Mouse (Mus musculus): ENCODE results near the gene Ralgps2.

Gene Ralgps2

DNA sequence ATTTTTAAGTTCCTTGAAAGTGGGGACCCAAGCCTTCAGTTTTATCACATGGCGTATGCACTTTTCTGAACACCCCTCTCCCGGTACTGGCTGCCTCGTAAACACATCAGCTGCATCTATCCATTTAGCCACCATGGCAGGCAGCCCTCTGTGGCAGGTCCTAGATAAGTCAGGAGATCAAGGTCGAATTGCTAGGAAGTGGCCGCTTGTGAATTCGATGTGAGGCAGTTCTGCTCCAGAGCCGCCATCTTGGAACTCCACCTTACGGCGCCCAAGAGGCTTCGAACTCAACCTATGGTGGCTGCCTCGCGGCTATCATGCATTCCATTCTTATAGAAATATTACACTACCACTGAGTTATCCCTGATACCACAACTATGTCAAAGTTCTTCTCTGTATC is 14.8 kb upstream of the Ralgps2 start:
- no peak for DNase-seq

DNA sequence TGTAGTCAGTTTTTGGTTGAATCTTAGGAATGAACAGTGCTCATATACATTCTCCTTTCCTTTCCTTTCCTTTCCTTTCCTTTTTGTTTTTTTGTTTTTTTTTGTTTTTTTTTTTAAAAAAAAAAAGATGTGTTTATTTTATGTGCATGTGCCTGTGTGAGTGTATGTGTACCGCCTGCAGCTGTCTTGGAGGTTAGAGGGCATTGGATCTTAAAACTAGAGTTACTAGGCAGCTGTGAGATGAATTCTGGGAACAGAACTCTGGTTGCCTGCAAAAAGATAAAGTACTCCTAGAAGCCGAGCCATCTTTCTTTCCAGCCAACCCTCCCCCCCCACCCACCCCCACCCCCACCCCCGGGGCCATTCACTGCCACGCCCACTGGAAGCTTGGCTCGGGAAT is 10.9 kb upstream of the Ralgps2 start:
- no peak for DNase-seq

DNA sequence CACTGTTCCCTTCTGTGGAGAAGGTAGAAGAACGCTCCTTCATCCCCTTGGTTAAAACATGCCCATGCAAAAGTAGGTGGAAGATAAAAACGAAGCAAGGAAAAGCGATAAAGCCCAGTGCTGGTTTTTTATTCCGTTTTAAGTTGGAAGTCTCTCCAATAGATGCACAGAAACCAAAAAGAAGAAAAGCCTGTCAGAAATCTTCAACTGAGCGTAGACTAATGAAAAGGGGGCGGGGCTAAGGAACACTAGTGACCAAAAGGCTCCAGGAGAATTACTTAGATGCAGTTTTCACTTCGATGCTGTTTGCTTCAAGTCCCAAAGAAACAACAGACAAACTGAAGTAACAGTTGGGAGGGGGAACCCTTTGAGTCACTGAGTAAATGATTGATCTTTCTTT is 1.2 kb upstream of the Ralgps2 start:
- DNase-seq, result no peak

DNA sequence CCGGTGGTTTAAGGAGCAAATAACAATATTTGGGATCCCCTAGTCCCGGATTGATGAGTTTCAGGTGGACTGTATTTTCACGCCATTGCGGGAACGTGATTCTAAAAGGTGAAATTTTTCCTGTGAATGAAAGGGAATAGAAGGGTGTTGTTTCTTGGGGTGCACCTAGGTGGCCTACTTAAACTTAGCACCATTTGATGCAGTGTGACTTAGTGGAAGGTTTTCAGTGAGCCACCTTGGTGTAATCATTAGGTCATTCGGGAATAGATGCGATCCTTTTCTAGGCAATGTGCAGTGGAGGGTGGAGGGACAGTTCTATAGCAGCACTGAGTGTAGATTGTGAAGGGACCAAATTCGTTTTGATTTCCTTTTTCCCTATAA is 706 bp upstream of the Ralgps2 start:
- no peak for DNase-seq

DNA sequence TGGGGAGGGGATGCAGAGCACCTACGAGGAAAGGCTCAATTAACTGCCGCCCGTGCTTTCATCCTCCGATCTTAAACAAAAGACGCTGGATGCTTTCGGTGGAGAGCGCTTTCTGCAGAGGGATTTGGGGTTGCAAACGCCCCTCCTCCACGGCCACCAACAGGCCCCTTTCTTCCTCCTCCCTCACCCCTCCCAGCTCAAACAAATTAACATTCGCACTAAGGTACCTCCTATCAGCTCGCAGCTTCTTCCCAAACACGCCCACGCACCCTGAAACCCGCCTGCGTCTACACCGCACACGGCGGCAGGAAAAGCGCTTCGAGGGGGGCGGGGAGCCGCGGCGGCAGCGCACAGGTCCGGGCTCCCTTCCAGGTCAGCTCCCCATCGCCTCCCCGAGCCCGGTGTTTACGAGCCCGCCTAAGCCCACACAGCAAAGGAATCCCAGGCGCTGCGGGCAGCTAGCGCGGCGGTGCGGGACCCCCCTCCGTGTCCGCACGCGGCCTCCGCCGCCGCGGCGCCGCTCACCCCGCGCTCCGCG is 652 bp downstream of the Ralgps2 start:
- DNase-seq, result peak; percentile 34

DNA sequence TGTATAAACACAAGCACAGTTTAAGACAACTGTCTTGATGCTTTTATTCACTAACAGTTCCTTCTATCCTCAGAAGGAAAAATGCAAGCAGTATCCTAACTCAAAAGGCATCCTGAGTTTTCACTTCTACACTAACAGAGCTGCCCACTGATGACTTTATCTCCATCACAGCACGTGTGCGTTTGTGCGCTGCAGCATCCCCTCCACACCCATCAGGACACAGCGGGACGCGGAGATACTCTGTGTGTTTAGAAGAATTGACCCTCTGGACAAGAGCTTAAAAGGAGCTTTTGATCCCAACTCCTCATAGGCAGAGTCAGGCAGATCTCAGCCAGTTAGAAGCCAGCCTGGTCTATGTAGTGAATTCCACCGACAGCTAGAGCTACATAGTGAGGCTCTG is 2.0 kb downstream of the Ralgps2 start:
- no peak for DNase-seq

DNA sequence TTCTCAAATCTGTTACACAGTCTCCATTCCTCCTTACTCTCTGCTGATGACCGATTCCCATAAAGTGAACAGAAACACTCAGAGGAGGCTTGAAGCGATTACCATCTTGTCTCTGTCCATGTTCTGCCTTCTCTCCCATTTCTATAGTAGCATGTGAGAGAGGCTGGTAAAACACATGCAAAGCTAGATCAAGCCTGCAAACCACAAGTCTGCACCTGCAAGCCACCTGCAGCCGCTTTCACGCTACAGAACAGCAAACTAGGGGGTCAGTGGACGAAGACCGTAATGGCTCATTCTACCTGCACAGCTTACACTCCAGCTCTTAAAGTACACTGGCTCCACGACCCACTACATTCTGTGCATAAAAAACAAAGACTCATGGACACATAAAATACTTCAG is 5.7 kb downstream of the Ralgps2 start:
- DNase-seq, result no peak

DNA sequence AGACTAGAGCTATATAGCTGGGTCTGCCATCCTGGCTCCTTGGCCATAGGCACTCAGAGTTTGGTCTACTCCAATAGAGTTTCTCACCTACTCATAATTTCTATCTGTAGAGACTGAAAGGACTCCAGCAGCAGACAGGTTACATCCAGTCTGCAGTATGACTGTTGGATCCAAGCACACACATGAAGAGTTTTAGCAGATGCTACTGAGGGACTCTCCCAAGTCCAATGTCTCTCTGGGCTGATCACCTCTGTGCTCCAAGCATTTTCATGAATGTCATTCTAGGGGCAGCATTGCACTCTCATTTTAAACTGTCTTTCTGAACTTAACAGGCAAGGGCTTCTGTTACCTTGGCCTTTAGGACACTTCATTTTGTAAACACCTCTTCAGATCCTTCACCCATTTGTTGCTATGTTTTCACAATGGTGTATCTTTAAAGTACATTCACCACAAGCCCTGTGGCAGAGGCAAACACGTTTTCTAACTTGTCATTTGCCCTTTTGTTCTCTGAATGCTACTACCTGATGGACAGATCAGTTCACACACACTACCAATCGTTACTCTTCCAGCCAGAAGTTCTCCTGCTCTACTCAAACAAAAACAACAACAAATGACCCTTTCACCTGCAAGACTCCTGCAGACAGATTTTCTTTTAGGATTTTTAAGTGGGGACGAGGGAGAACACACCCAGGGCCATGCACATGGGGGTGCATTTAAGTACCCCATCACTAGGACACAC is 7.2 kb downstream of the Ralgps2 start:
- no peak for DNase-seq

DNA sequence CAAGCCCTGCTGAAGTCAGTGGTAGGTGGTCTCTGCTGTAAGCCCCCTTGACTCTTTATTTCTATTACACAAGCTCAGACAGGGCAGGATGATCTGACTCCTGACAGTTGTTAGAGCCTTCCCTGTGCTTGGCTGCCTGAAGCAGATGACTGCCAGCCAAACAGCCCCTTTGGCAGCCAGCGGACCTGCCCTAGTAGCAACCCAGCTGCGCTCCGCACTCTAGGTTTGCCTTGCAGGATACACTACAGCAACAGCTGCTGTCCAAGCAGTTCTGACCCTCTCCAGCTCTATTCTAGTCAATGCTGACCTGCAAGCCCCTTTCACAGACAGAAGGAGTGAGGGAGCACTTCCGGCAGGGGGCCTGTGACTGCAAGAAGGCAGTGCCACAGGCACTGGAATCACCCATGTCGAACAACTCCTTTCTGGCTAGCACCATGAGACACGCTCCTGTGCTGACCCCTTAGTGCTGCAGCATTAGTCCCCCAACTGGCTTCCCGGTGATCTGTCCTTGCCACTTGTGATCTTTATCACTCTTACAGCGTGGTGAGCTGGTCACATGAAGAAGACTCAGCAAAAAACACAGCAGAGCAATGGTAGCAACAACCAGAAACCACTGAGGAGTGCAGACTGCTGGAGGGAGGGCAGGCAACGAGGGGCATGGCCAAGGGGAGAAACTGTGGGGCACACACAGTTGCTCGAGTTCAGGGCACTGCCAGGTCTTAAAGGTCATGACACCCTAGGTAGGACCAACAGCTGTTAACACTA is 8.1 kb downstream of the Ralgps2 start:
- DNase-seq, result no peak

DNA sequence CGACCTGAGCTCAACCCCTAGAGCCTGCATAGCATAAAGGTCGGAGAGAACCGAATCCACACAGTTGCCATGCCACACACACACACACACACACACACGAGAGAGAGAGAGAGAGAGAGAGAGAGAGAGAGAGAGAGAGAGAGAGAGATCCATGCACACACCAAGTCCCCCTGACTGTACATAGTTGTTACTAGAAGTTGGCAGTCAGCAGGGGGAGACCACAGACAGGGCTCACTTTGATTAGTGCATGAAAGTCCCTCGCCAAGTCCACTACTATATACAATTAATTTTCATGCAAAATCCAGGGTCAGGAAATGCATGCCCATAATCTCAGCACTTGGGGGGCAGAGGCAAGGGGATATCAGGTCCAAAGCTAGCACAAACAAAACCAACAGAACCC is 9.2 kb downstream of the Ralgps2 start:
- no peak for DNase-seq

DNA sequence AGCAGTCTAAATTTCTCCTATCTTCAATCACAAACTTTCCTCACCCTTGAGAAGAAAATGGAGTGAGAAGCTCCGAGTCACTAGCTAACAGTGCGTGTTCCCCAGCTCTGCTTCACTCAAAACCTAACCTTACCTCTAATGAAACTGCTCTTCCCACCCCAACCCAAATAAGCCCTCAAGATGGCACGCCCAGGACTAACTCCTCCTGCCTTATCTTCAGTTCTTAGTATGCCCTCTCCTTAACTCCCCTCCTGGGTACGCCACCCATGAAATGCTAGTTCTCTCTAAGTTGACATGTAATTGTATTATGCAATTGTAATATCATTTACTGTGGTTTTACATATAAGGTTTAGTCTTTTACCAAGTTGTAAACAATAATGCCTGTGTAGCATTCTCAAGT is 11.2 kb downstream of the Ralgps2 start:
- no peak for DNase-seq

DNA sequence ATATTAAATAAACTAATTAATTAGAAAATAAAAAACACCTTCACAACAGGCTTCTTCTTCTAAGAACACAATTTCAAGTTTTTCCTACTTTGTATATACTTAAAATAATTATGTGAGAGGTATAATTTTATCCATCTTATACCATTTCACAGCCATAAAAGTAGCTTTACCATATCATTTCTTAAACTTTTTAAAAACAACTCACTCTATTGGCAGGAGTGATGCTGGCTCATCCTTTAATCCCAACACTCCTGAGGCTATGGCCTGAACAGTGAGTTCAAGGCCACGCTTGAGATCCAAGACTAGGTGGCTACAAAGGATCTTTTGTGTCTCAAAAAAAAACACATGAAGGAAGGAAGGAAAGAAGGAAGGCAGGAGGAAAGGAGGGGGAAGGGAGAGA is 15.9 kb downstream of the Ralgps2 start:
- DNase-seq, result no peak

DNA sequence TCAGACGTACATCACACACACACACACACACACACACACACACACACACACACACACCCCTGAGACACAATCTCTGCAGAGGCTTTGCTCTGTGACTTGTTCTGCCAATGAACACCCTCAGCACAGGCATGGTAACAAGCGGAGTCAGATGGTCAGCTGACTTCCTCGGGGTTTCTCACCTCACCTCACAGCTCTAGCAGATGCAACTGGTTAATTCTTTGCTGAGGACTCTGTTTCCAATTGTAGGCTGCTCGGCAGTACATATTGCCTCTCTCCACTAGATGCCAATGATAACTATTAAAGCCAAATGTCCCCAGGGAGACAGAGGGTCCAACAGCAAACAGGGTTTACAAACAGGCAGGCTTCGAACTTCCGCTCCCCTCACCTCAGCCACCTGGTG is 16.5 kb downstream of the Ralgps2 start:
- DNase-seq, result no peak

DNA sequence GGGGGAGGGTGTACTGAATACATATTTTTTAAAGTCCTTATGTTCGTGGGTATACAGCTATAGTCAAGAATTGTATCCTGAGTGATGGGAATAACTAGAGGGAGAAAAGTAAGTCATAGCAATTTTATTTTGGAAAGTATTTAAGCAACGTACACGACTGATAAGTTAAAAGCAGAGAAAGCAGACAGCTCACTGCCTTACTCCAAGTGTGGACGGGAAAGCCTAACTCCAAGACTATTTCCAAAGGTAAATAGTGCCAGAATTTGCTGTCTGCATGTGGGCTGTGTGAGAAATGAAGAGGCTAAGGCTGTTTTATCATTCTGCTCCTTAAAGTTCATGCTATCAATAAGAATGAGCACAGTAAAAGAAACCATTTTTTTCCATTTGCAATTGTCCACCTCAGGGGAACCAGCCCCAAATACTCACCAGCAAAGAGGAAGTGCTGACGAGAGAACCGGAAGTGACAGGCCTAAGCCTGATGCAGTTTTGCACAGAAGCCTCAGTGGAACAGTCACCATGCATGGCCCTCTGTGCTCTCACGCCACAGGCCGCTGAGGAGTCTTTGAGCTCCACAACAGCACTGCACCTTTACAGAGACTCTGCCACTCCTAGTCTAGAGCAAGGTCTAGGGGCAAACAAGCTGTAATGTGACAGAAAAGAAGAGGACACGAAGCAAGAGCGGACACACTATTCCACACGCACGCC is 18.0 kb downstream of the Ralgps2 start:
- DNase-seq, result no peak

DNA sequence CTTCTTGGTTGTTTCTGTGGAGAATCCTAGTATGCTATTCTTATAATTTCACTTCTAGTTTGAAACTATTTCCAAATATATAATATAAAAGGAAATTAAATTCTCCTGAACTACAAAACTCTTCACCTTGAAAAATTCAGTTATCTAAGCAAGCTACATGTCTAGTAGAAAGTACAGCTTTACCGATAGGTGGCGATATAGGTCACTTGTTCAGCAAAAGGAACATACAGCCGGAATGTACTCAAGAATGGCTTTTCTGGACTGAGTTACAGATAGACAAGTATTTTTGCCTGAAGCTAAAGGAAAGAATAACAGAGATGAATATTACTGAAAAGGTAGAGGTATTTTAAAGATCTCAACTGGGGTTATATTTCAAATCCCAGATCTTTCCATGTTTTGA is 22.0 kb downstream of the Ralgps2 start:
- no peak for DNase-seq

DNA sequence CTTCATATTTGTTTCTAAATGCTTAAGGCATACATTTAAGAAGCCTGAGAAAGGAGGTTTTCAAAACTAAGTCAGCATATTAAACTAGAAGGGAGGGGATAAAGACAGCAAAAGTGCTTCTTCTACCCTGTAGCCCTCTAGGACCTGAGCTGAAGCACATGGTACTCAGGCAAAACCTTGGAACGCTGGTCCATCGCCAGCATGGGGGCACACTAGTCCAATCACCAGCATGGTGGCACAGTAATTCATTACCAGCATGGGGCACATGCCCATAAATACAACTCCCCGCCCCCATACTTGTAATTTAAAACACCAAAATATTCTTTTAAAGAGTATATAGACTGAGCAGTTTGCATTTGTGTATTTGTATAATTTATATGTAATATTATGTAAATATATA is 23.1 kb downstream of the Ralgps2 start:
- peak; percentile 32 for DNase-seq

DNA sequence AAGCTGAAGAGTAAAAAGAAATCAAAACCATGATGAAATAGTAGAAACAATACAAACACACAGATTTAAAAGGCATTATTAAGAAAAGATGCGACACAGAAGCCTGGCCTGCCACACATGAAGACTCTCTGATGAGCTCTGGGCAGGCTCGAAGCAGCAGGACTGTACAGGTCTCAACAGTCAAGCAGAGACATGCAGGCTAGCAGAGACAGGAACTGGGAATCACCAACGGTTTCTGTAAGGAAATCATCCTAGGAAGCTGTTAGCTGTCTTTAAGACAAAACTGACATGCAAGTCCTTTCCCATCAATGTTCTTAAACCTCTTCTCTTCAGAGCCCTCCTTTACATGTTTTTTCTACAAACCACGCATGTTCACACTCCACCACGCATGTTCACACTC is 24.5 kb downstream of the Ralgps2 start:
- DNase-seq, result no peak

DNA sequence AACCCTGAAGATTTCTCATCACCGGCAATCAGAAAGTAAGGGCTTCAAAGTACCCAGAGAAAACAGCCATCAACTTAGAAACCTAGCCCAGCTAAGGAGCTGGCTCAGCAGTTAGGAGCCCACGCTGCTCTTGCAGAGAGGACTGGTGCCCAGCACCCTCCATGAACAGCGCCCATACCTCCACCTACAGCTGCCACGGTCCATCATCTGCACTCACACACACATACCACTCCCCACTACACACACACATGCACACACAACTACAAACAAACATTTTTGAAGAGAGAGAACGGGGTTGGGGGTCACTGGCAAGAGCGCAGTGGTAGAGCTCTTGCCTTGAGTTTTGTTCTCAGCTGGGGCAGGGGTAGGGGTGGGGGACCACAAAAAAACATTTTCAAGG is 26.2 kb downstream of the Ralgps2 start:
- no peak for DNase-seq

DNA sequence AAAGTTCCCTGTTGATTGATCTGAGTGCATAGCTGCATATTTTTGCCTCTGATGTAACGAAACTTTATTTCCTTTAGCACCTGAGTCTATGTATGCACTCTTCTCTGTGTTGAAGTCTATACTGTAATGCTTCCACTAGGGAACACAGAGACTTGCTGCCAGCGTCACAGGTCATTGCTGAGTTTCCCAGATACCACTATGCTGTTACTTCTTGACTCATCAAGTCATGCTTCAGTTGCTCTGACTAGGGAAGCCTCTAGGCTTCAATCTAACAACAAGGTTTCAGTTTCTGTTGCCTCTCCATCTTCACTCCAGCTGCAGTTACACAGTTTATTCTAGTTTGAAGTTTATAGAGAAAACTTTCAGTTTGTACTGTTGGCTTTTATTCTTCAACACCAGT is 28.5 kb downstream of the Ralgps2 start:
- DNase-seq, result no peak

DNA sequence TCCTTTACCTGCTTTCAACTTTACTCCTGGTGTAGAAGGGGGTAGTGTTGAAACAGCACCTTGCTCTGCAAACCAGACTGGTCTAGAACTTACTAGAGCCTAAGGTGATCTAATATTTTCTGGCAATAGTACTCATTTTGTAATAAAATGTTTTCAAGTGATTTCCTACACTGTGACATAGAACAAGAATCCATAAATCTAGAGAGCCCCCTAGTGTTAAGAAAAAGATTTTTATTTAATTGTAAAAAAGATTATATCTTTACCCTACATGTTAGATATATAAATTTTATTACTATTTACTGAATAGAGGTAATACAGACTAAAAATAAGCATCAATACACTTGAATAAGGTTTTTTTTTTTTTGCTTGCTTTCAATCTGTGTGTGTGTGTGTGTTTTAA is 29.6 kb downstream of the Ralgps2 start:
- DNase-seq, result no peak

DNA sequence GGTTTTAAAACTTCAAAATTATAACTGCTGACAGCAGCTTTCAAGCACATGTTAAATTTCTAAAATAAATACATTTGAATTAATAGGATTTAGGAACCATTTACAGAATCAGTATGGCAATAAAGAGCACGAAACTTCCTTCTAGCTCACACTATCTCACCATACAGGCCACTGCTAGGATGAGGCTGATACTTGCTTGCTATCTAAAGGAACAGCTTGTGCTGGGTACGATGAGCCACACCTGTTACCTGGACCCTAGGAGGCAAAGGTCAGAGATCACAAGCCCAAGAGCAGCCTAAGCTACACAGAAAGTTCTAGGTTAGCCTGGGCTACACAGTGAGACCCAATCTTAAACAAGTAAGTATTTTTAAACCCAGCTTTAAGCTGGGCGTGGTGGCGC is 30.2 kb downstream of the Ralgps2 start:
- no peak for DNase-seq

DNA sequence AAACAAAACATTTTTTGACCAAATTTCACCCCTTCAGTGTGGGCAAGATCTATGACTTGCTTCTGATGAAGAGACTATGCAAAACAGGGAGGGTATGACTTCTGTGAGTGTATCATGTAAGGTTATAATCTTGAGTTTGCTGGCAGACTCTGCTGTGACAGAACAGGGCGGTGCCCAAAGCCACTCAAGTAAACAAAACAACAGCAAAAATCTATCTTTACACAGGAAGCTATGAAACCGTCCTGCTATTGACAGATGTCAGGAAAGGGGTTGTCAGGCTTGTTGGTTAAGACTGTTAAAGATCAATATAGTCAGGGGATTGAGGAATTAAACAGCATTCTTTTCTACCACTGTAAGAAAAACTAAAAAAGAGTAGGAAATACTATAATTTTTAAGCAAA is 33.8 kb downstream of the Ralgps2 start:
- DNase-seq, result no peak

DNA sequence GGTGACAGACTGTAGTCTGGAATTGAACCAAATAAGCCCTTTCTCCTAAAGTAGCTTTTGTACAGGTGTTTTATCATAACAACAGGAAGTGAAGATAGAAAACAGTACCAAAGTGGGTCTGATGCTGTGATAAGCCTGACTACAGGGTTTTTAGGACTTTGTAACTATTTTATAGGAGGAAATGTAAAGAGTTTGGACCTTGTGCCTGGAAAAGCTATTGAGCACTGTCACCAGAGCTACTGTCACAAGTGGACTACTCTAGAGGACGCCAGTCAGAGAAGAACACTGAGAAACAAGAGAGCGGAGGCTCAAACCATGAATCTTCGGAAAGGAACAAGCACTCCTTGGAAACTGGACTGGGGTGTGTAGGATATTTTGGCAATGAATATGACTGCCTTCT is 35.5 kb downstream of the Ralgps2 start:
- DNase-seq, result no peak

DNA sequence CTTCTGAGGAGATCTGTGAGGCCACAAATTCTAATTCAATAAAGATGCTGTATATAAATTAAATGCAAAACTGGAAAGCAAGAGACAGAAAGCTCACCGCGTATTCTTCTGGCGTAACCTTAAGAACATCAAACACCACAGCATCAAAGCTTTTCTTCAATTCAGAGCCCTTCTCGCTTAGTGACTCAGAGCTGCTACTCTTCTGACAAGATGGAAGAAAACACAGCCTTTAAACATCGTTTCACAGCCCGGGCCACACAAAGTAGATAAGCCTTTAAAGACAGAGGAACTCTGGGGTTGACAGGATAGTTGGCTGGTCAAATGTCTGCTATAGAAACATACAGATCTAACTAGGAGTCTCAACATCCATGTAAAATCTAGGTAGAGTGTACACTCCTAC is 37.7 kb downstream of the Ralgps2 start:
- no peak for DNase-seq

Data from kidney, adult 11 months (tissue).